ENCODE assay signal across 8 mouse cellular contexts in the genomic region with DNA sequence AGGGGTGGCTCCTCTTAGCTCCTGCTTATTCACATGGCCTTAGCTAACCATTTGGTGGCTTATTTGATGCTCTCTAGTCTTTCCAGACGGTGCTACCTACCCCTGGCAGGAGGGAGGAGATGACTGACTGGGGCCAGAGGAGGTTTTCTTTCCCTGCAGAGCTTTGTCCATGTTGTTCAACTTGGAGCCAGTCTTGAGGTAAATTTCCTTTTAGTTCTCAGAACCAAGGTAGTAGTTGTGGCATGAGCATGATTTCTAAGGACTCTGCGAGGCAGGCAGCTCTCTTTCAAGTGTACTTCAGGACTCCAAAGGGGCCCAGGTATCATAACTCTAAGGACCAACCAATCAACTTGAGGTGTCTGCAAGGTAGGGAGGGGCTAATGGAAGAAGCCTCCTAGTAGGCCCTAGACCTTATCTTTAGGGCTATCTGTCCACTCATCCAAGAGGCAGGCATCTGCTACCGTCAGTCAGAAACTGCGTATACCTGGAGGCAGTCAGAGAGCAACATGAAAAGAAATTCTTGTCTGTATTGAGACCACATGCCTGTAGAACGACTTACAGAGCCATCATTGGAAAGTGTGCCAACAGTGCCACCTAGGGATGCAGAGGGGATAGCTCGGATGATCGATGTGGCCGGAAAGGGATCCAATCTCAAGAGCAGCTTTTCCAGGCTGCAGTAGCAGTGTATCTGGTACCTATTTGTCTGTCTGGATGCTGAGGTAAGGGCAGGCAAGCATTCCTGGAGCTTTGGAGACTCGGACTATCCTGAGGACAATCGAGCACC. TPM values are rescaled to one million over a fixed set of nuclear protein-coding genes. Genes with fewer than 3 reads are reported as not detected.
A peak's percentile ranks its signal among the peaks of the same experiment; 100 is the strongest.
DNase-seq lines count a peak whose midpoint lies in the region; ATAC-seq and TF ChIP-seq lines count a peak whose summit lies in the region.

No protein-coding gene starts in this region.

- H3K27me3 ChIP-seq in kidney, embryonic 15.5 days = no peaks in the 10 kb centered on the region
- H3K27me3 ChIP-seq in midbrain, postnatal 0 days (ENCODE audit: insufficient read depth, low read length) = no peaks in the 10 kb centered on the region

- peak; percentile 66 for DNase-seq in kidney, adult 18-20 months
- peak; percentile 45 to 48 for DNase-seq in adrenal gland, adult 18-20 months (ENCODE audit: low spot score in 2 of 2)
- DNase-seq in embryo, embryonic 10 days (ENCODE audit: low spot score) = peak; percentile 86
- DNase-seq in heart, postnatal 4 days = peak; percentile 71
- DNase-seq in left cerebral cortex, adult 9 months (ENCODE audit: low spot score in 2 of 2) = peak; percentile 23 to 78
- peak; percentile 88 for DNase-seq in midbrain, postnatal 0 days (ENCODE audit: low spot score)
- peak; percentile 57 for DNase-seq in thymus, postnatal 25 days

- peak; percentile 94 for TF ChIP-seq CTCF in midbrain, postnatal 0 days (IDR thresholded peaks at IDR 0.05)

- no peaks in the 10 kb centered on the region for H3K4me1 ChIP-seq in kidney, embryonic 15.5 days
- H3K4me1 ChIP-seq in midbrain, postnatal 0 days (ENCODE audit: insufficient read depth, low read length) = no peaks in the 10 kb centered on the region

- H3K9ac ChIP-seq in kidney, embryonic 15.5 days = no peak overlapping the region
- no peak overlapping the region for H3K9ac ChIP-seq in midbrain, postnatal 0 days (replicated peaks; ENCODE audit: low read length, poor library complexity, severe bottlenecking)

- H3K4me2 ChIP-seq in kidney, embryonic 15.5 days = no peak overlapping the region
- H3K4me2 ChIP-seq in midbrain, postnatal 0 days (ENCODE audit: low read depth, low read length, poor library complexity, severe bottlenecking) = no peak overlapping the region

- 47% methylated on average over 10 of the region's 10 CpGs for WGBS in kidney, embryonic 15.5 days
- WGBS in midbrain, postnatal 0 days = 38% methylated on average over 10 of the region's 10 CpGs

- H3K27ac ChIP-seq in kidney, embryonic 15.5 days = no peak overlapping the region
- H3K27ac ChIP-seq in midbrain, postnatal 0 days (ENCODE audit: low read depth, low read length) = no peak overlapping the region

- no peak overlapping the region for H3K4me3 ChIP-seq in kidney, embryonic 15.5 days (replicated peaks)
- H3K4me3 ChIP-seq in midbrain, postnatal 0 days (ENCODE audit: low read depth, low read length) = no peak overlapping the region

- H3K36me3 ChIP-seq in kidney, embryonic 15.5 days = peaks cover 47% of the 10 kb centered on the region
- H3K36me3 ChIP-seq in midbrain, postnatal 0 days (ENCODE audit: insufficient read depth, low read length) = peaks cover 20% of the 10 kb centered on the region

- no peaks in the 10 kb centered on the region for H3K9me3 ChIP-seq in kidney, embryonic 15.5 days (replicated peaks)
- H3K9me3 ChIP-seq in midbrain, postnatal 0 days (ENCODE audit: low read length) = no peaks in the 10 kb centered on the region

- no peak for ATAC-seq in kidney, embryonic 15.5 days (replicated peaks; ENCODE audit: low FRiP score)
- 0 out of 2 replicates have a peak, but pooled peaks have one; percentile 60 for ATAC-seq in midbrain, postnatal 0 days (ENCODE audit: low FRiP score)

RNA-seq across cellular contexts. Expression of a gene that starts 50.5 kb away (rescaled TPM):
- 0.26 and 0.40 TPM in 2 replicates for polyA plus RNA-seq in kidney, embryonic 15.5 days (2015; fragmentation: Nextera tagmentation; extraction: Ambion mirVana)
- under 1 TPM; 0.53 to 0.83 TPM for total RNA-seq in adrenal gland, adult 18-20 months (2021)
- 10 to 100 TPM; 11.6 to 12.5 TPM for total RNA-seq in heart, postnatal 4 days (2021)
- total RNA-seq in midbrain, postnatal 0 days (2014; rRNA removed) = 34.6 and 42.3 TPM in 2 replicates
- 3.8 and 4.1 TPM in 2 replicates for polyA plus RNA-seq in midbrain, postnatal 0 days (2015; fragmentation: Nextera tagmentation; extraction: Ambion mirVana)

Comparison
In these comparisons a context has a peak if more than half of its experiments do, and no peak if none do; other contexts are left out.
1. RNA of a gene that starts 50.5 kb away (total RNA-seq): 34.6 to 42.3 TPM in midbrain, postnatal 0 days and 11.6 to 12.5 TPM in heart, postnatal 4 days; 0.53 to 0.83 TPM in adrenal gland, adult 18-20 months; every median in the first group is over 4 times any median in the second.
2. Peak in every context shown above with its lines, with median percentiles within 50 percentile points of each other: DNase-seq.